Mouse (Mus musculus): Measurements from ENCODE around the gene Cacnb1. TPM values are rescaled to one million over a fixed set of nuclear protein-coding genes. Genes with fewer than 3 reads are reported as not detected.

The Cacnb1 gene
- polyA plus RNA-seq, 1 experiment from 2014 or later: 15.2 TPM

DNA sequence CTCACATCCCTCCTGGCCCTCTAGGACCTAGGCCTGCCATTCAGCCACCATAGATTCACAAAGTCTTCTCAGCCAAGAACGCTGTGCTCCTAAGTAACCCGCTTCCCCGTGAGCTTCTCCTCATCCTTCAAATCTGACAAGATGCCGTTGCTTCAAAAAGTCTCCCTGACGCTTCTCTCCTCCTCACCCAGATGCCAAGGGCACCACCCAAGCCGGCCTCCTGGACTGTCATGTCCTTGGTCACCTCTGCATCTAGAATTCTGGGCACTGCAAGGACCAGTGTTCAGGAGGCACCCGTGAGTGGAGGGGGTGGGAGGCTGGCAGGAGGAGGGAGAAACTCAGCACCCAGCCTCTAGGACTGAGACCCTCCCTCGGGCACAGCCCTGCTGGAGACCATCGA lies 40.1 kb downstream of the Cacnb1 start:
- no peak overlapping the region for H3K27ac ChIP-seq (ENCODE audit: low read depth, low read length)
- no peaks in the 10 kb centered on the region for H3K36me3 ChIP-seq (ENCODE audit: control insufficient read depth, insufficient read depth, low read length)
- H3K27me3 ChIP-seq (ENCODE audit: control insufficient read depth, insufficient read depth, low read length): peaks cover 30% of the 10 kb centered on the region
- 87% methylated on average over 9 of the region's 9 CpGs for WGBS
- H3K4me2 ChIP-seq (ENCODE audit: low read depth): no peak overlapping the region
- no peak overlapping the region for H3K4me3 ChIP-seq (ENCODE audit: low read depth, low read length)
- H3K9ac ChIP-seq (ENCODE audit: low read length): no peak overlapping the region
- no peak for DNase-seq (ENCODE audit: low spot score)
- ATAC-seq (ENCODE audit: insufficient read depth, low FRiP score, low TSS enrichment): no peak
- H3K9me3 ChIP-seq (ENCODE audit: control insufficient read depth, low read length): no peaks in the 10 kb centered on the region
- H3K4me1 ChIP-seq (ENCODE audit: control insufficient read depth, insufficient read depth, low read length): peaks cover 4% of the 10 kb centered on the region; the same call in 1 of the 2 replicates

DNA sequence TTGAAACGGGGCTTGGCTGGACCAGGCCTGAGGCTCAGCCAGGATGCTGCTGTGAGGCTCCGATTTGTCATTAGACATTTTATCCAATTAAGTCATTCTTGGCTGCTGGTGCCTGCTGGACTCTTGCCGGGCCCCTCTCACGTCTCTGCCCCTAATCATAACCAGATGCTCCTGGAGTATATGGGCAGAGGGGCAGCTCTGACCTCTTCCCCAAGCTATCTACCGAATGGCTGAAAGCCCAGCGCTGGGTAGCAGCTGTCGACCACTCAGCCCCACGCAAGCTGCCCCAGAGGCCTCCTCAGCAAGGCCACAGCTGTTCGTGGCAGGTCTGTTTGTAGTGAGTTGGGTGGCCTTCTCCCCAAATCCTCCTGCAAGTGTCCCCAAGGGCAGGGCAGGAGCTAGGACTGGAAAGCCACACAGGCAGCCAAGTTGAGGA lies 42.3 kb downstream of the Cacnb1 start:
- Histone ChIP-seq H3K36me3 (ENCODE audit: control insufficient read depth, insufficient read depth, low read length) (no peaks in the 10 kb centered on the region), H3K4me1 (ENCODE audit: control insufficient read depth, insufficient read depth, low read length) (no peaks in the 10 kb centered on the region), H3K27me3 (ENCODE audit: control insufficient read depth, insufficient read depth, low read length) (peaks cover 14% of the 10 kb centered on the region), H3K27ac (ENCODE audit: low read depth, low read length) (no peak overlapping the region), H3K4me2 (ENCODE audit: low read depth) (no peak overlapping the region), H3K9ac (ENCODE audit: low read length) (no peak overlapping the region), H3K9me3 (ENCODE audit: control insufficient read depth, low read length) (no peaks in the 10 kb centered on the region), H3K4me3 (ENCODE audit: low read depth, low read length) (no peak overlapping the region)
- ATAC-seq (ENCODE audit: insufficient read depth, low FRiP score, low TSS enrichment) (no peak), DNase-seq (ENCODE audit: low spot score) (no peak)
- 63% methylated on average over 9 of the region's 9 CpGs for WGBS

DNA sequence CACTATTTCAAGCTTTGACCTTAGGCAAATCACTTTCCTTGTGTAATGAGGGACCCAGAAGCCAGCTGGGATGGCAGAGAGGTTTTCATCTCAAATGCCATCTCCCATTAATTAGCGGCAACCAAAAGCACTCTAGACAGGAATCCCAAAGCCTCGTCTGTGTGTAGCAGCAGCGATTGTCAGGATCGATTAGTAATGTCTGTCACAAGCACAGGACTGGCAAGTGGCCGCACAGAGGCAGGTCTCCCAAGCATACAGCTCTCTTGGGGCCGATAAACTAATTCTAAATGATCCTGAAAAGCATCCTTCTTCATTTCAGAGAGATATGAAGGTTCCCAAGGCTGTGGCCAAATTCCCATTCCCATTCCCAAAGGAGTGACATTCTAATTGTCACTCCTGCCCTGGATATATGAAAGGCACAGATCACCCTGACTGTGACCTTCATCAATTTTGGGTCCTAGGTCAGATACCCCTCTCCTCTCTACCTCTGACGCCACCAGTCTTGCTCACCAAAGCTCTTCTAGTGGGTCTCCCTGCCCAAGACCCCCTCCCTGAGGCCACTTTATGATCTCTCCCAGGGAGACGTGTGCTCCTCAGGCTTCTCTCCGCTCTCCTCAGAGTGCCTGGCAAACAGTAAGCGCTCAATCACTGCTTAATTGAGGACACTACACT lies 42.9 kb downstream of the Cacnb1 start:
- Histone ChIP-seq H3K4me2 (ENCODE audit: low read depth) (no peak overlapping the region), H3K4me1 (ENCODE audit: control insufficient read depth, insufficient read depth, low read length) (no peaks in the 10 kb centered on the region), H3K36me3 (ENCODE audit: control insufficient read depth, insufficient read depth, low read length) (no peaks in the 10 kb centered on the region), H3K27ac (ENCODE audit: low read depth, low read length) (no peak overlapping the region), H3K4me3 (ENCODE audit: low read depth, low read length) (no peak overlapping the region), H3K9ac (ENCODE audit: low read length) (no peak overlapping the region), H3K9me3 (ENCODE audit: control insufficient read depth, low read length) (no peaks in the 10 kb centered on the region), H3K27me3 (ENCODE audit: control insufficient read depth, insufficient read depth, low read length) (peaks cover 8% of the 10 kb centered on the region; the same call in 1 of the 2 replicates)
- WGBS: 71% methylated on average over 10 of the region's 10 CpGs
- no peak for ATAC-seq (ENCODE audit: insufficient read depth, low FRiP score, low TSS enrichment)
- no peak for DNase-seq (ENCODE audit: low spot score)

DNA sequence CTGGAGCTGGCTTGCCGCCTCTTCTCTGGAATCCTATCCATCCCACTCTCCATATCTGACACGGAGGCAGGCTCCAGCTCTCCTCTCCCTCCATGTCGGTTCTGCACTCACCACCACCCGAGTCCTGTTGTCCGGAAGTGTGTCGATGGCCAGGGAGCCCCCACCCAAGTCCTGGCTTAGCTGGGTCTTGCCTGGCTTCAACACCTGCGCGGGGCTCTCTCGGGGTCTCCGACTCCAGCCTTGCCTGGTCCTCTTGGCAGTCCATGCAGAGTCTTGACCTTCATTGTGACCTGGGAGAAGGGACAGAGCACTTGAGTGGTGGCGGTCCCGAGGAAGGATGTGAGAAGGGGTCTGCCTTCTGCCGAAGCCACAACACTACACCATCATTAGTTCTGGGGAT lies 44.4 kb downstream of the Cacnb1 start:
- no peaks in the 10 kb centered on the region for H3K36me3 ChIP-seq (ENCODE audit: control insufficient read depth, insufficient read depth, low read length)
- H3K4me2 ChIP-seq (ENCODE audit: low read depth): no peak overlapping the region
- H3K9me3 ChIP-seq (ENCODE audit: control insufficient read depth, low read length): no peaks in the 10 kb centered on the region
- H3K9ac ChIP-seq (ENCODE audit: low read length): no peak overlapping the region
- H3K4me3 ChIP-seq (ENCODE audit: low read depth, low read length): no peak overlapping the region
- no peaks in the 10 kb centered on the region for H3K27me3 ChIP-seq (ENCODE audit: control insufficient read depth, insufficient read depth, low read length)
- DNase-seq (ENCODE audit: low spot score) (no peak), ATAC-seq (ENCODE audit: insufficient read depth, low FRiP score, low TSS enrichment) (no peak)
- H3K4me1 ChIP-seq (ENCODE audit: control insufficient read depth, insufficient read depth, low read length): no peaks in the 10 kb centered on the region
- no peak overlapping the region for H3K27ac ChIP-seq (ENCODE audit: low read depth, low read length)
- 88% methylated on average over 13 of the region's 13 CpGs for WGBS

DNA sequence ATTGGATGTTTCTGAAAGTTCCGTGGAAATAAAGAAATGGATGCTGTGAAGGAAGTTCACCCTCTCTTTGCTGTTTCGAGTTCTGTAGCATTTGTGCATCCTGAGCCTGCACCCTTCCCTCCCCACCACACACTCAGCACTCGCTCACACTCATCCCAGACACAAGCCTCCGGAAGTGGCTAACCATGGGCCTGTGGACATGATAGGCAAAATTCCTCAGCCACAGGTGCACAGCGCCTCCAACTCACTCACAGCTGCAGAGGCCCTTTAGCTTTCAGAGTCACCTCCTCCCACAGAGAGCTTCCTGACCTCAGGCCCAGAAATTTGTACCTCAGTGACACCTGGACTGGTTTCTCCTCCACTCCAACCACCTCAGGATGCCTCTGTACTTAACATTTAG lies 45.0 kb downstream of the Cacnb1 start:
- no peak for ATAC-seq (ENCODE audit: insufficient read depth, low FRiP score, low TSS enrichment)
- no peaks in the 10 kb centered on the region for H3K4me1 ChIP-seq (ENCODE audit: control insufficient read depth, insufficient read depth, low read length)
- WGBS: 87% methylated on average over 5 of the region's 5 CpGs

DNA sequence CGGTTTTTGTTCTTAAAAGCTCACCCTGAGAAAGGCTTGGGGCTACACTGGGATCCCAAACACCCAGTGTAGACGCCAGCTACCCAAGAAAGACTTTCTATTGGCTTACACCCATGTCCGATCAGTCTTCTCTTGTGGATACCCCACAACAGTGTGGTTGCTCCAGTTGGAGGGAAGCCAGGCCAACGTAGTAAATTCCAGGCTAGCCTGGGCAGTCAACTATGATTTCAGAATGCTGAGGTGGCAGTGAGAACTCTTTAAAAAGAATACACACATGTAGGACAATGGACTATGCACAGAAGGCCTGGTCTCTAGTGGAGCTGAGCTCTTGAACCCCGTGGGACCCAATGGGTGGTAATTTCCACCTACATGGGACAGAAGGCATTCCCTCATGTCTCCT lies 48.1 kb downstream of the Cacnb1 start:
- Histone ChIP-seq H3K4me3 (ENCODE audit: low read depth, low read length) (no peak overlapping the region), H3K4me1 (ENCODE audit: control insufficient read depth, insufficient read depth, low read length) (no peaks in the 10 kb centered on the region), H3K4me2 (ENCODE audit: low read depth) (no peak overlapping the region), H3K36me3 (ENCODE audit: control insufficient read depth, insufficient read depth, low read length) (no peaks in the 10 kb centered on the region), H3K27ac (ENCODE audit: low read depth, low read length) (no peak overlapping the region), H3K9ac (ENCODE audit: low read length) (no peak overlapping the region), H3K27me3 (ENCODE audit: control insufficient read depth, insufficient read depth, low read length) (no peaks in the 10 kb centered on the region), H3K9me3 (ENCODE audit: control insufficient read depth, low read length) (no peaks in the 10 kb centered on the region)
- DNase-seq (ENCODE audit: low spot score): no peak
- 84% methylated on average over 5 of the region's 5 CpGs for WGBS
- ATAC-seq (ENCODE audit: insufficient read depth, low FRiP score, low TSS enrichment): no peak

More for the DNA sequence above, 45.0 kb downstream of the Cacnb1 start:
- Histone ChIP-seq H3K36me3 (ENCODE audit: control insufficient read depth, insufficient read depth, low read length) (no peaks in the 10 kb centered on the region), H3K4me3 (ENCODE audit: low read depth, low read length) (no peak overlapping the region), H3K9ac (ENCODE audit: low read length) (no peak overlapping the region), H3K9me3 (ENCODE audit: control insufficient read depth, low read length) (no peaks in the 10 kb centered on the region), H3K4me2 (ENCODE audit: low read depth) (no peak overlapping the region), H3K27me3 (ENCODE audit: control insufficient read depth, insufficient read depth, low read length) (no peaks in the 10 kb centered on the region), H3K27ac (ENCODE audit: low read depth, low read length) (no peak overlapping the region)
- DNase-seq (ENCODE audit: low spot score): no peak

DNA sequence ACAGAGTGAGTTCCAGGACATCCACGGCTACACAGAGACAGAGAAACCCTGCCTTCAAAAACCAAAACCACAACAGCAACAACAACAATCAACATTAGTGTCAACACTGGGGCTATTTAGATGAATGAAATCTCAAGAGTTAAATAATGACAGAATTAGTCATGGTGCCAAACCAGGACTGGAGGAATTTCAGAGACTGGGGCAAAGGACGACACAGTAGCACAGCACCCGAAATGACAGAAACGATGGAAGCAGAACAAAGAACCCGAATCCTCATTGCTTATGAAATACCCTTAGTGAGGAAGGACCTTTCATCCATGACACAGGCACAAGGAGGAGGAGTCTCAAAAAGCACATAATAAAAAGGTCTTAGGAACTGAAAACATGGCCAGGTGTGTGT lies 48.7 kb downstream of the Cacnb1 start:
- H3K4me1 ChIP-seq (ENCODE audit: control insufficient read depth, insufficient read depth, low read length): no peaks in the 10 kb centered on the region
- H3K27me3 ChIP-seq (ENCODE audit: control insufficient read depth, insufficient read depth, low read length): no peaks in the 10 kb centered on the region
- H3K4me2 ChIP-seq (ENCODE audit: low read depth): no peak overlapping the region
- H3K9ac ChIP-seq (ENCODE audit: low read length): no peak overlapping the region
- H3K9me3 ChIP-seq (ENCODE audit: control insufficient read depth, low read length): no peaks in the 10 kb centered on the region
- no peak for ATAC-seq (ENCODE audit: insufficient read depth, low FRiP score, low TSS enrichment)
- no peak overlapping the region for H3K4me3 ChIP-seq (ENCODE audit: low read depth, low read length)
- 91% methylated on average over 5 of the region's 5 CpGs for WGBS
- no peak overlapping the region for H3K27ac ChIP-seq (ENCODE audit: low read depth, low read length)
- DNase-seq (ENCODE audit: low spot score): no peak
- H3K36me3 ChIP-seq (ENCODE audit: control insufficient read depth, insufficient read depth, low read length): no peaks in the 10 kb centered on the region

DNA sequence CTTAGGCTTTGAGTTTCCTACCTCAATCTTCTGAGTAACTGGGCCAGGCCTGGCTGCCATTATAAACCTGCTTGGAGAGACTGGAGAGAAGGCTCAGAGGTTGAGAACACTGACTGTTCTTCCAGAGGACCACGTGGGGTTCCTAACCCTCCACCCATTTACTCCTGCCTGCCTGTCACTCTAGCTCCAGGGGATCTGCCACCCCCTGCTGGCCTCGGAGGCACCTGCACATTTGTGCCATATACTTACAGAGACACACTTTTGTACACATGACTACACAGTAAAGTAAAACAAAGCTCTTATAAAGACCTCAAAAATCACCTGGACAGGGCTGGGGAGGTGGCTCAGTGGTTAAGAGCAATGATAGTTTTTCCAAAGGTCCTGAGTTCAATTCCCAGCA lies 50.4 kb downstream of the Cacnb1 start:
- Histone ChIP-seq H3K4me1 (ENCODE audit: control insufficient read depth, insufficient read depth, low read length) (no peaks in the 10 kb centered on the region), H3K9me3 (ENCODE audit: control insufficient read depth, low read length) (no peaks in the 10 kb centered on the region), H3K27me3 (ENCODE audit: control insufficient read depth, insufficient read depth, low read length) (no peaks in the 10 kb centered on the region), H3K4me3 (ENCODE audit: low read depth, low read length) (no peak overlapping the region), H3K27ac (ENCODE audit: low read depth, low read length) (no peak overlapping the region), H3K4me2 (ENCODE audit: low read depth) (no peak overlapping the region), H3K9ac (ENCODE audit: low read length) (no peak overlapping the region), H3K36me3 (ENCODE audit: control insufficient read depth, insufficient read depth, low read length) (no peaks in the 10 kb centered on the region)
- DNase-seq (ENCODE audit: low spot score) (no peak), ATAC-seq (ENCODE audit: insufficient read depth, low FRiP score, low TSS enrichment) (no peak)
- 68% methylated on average over 2 of the region's 2 CpGs for WGBS

DNA sequence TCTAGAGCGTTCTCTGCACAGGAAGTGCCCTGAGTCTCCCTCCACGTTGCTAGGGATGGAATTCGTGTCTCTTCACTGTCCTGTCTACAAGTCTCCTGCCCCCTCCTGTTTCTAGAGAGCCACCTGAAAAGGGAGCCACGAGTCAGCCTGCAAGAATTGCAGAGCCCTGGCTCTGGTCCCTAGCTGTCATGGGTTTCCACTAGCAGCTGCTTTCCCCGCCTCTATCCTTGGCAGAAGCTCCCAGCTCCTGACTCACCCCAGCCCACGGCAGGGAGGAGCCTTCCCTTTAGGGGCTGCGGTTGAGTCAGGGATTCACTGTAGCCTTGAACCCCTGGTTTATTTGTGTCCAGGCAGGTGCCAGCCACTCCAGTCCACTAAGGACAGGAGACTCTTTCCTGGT lies 51.6 kb downstream of the Cacnb1 start:
- DNase-seq (ENCODE audit: low spot score): no peak
- Histone ChIP-seq H3K4me1 (ENCODE audit: control insufficient read depth, insufficient read depth, low read length) (no peaks in the 10 kb centered on the region), H3K9ac (ENCODE audit: low read length) (no peak overlapping the region), H3K4me2 (ENCODE audit: low read depth) (no peak overlapping the region), H3K9me3 (ENCODE audit: control insufficient read depth, low read length) (no peaks in the 10 kb centered on the region), H3K36me3 (ENCODE audit: control insufficient read depth, insufficient read depth, low read length) (no peaks in the 10 kb centered on the region), H3K27me3 (ENCODE audit: control insufficient read depth, insufficient read depth, low read length) (no peaks in the 10 kb centered on the region), H3K27ac (ENCODE audit: low read depth, low read length) (no peak overlapping the region), H3K4me3 (ENCODE audit: low read depth, low read length) (no peak overlapping the region)
- WGBS: 46% methylated on average over 7 of the region's 7 CpGs
- no peak for ATAC-seq (ENCODE audit: insufficient read depth, low FRiP score, low TSS enrichment)
